Mouse (Mus musculus) natural killer cell, adult 2 months (primary cell): ENCODE measurements at regions not wholly inside any gene's neighbourhood (a gene's known extent, or its start where the extent isn't known, plus 50 kb on each side); places are given as distances from the start of the nearest gene placed in this dataset.
A peak's percentile ranks its signal among the peaks of the same experiment; 100 is the strongest.

Experiments
- DNase-seq, 2 experiments: peaks; one replicate each; pipeline ENCODE4 v3.0.0; 2022; ENCODE audit warnings: low spot score in 2 of 2

- DNase-seq, result no peak
Observed at GRCm38 (mm10) chr12:77976952-77977351, 217.1 kb upstream of the Gm6657 start.

- no peak for DNase-seq
Observed at GRCm38 (mm10) chr12:77986738-77987137, 207.3 kb upstream of the Gm6657 start.

GRCm38 (mm10) chr12:77989766-77990165 is 204.3 kb upstream of the Gm6657 start:
- no peak for DNase-seq

GRCm38 (mm10) chr12:77991627-77992026 is 202.4 kb upstream of the Gm6657 start:
- DNase-seq, result no peak

- DNase-seq, result no peak
Observed at GRCm38 (mm10) chr12:77994176-77994575, 199.9 kb upstream of the Gm6657 start.

GRCm38 (mm10) chr12:77997916-77998315 is 196.1 kb upstream of the Gm6657 start:
- DNase-seq, result no peak

- DNase-seq, result no peak
Observed at GRCm38 (mm10) chr12:78000401-78000800, 193.6 kb upstream of the Gm6657 start.

GRCm38 (mm10) chr12:78001846-78002245 is 192.2 kb upstream of the Gm6657 start:
- no peak for DNase-seq

- DNase-seq, result no peak
Observed at GRCm38 (mm10) chr12:78033766-78034165, 160.3 kb upstream of the Gm6657 start.

GRCm38 (mm10) chr12:78046582-78046981 is 147.5 kb upstream of the Gm6657 start:
- no peak for DNase-seq

GRCm38 (mm10) chr12:78055956-78056355 is 138.1 kb upstream of the Gm6657 start:
- peak in 1 of 2 experiments; percentile 9 for DNase-seq

- DNase-seq, result no peak
Observed at GRCm38 (mm10) chr12:78057166-78057565, 136.9 kb upstream of the Gm6657 start.

GRCm38 (mm10) chr12:78059965-78060364 is 134.1 kb upstream of the Gm6657 start:
- no peak for DNase-seq

- no peak for DNase-seq
Observed at GRCm38 (mm10) chr12:78066024-78066423, 128.0 kb upstream of the Gm6657 start.

GRCm38 (mm10) chr12:78072935-78073334 is 121.1 kb upstream of the Gm6657 start:
- DNase-seq, result no peak

GRCm38 (mm10) chr12:78074290-78074802 is 119.7 kb upstream of the Gm6657 start:
- no peak for DNase-seq

- no peak for DNase-seq
Observed at GRCm38 (mm10) chr12:78077285-78077684, 116.8 kb upstream of the Gm6657 start.

GRCm38 (mm10) chr12:78082163-78082562 is 111.9 kb upstream of the Gm6657 start:
- no peak for DNase-seq

- no peak for DNase-seq
Observed at GRCm38 (mm10) chr12:78086016-78086415, 108.0 kb upstream of the Gm6657 start.

- DNase-seq, result no peak
Observed at GRCm38 (mm10) chr12:78087921-78088320, 106.1 kb upstream of the Gm6657 start.

- DNase-seq, result no peak
Observed at GRCm38 (mm10) chr12:78094471-78094870, 99.6 kb upstream of the Gm6657 start.

GRCm38 (mm10) chr12:78095352-78095751 is 98.7 kb upstream of the Gm6657 start:
- DNase-seq, result no peak

GRCm38 (mm10) chr12:78095916-78096315 is 98.1 kb upstream of the Gm6657 start:
- no peak for DNase-seq

- DNase-seq, result no peak
Observed at GRCm38 (mm10) chr12:78097119-78097518, 96.9 kb upstream of the Gm6657 start.
